Mouse (Mus musculus): ENCODE data around the gene Cstf1. TPM values are rescaled to one million over a fixed set of nuclear protein-coding genes. Genes with fewer than 3 reads are reported as not detected.

The Cstf1 gene
- total RNA-seq, 2 experiments from 2014 or later = 38.5 to 41.5 TPM

- no peak for DNase-seq (ENCODE audit: low spot score in 2 of 2)
Observed at GRCm38 (mm10) chr2:172413273-172413672, 42.8 kb downstream of the Cstf1 start.

GRCm38 (mm10) chr2:172413894-172414293, 43.4 kb downstream of the Cstf1 start:
- no peak for DNase-seq (ENCODE audit: low spot score in 2 of 2)

GRCm38 (mm10) chr2:172416218-172416617, 45.7 kb downstream of the Cstf1 start:
- no peak for DNase-seq (ENCODE audit: low spot score in 2 of 2)

GRCm38 (mm10) chr2:172416876-172417275, 46.4 kb downstream of the Cstf1 start:
- DNase-seq (ENCODE audit: low spot score in 2 of 2) = no peak

DNA sequence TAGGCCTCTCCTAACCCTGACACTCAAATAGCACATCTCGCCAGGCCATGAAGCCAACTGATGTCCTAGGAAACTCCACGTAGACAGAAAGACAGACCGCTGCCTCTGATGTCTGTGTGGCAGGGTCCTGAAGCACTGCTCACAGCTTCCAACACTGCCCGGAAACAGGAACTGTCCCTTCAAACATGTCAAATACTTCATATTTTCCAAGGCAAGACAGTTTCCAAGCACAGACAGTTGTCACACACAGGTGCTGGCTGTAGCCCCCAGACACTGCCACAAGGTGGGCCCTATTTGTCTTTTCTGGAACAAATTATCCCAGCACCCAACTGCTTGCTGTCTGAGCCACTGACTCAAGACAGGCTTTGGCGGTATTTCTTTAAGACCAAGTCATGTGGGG, 47.7 kb downstream of the Cstf1 start:
- no peak for DNase-seq (ENCODE audit: low spot score in 2 of 2)

GRCm38 (mm10) chr2:172430609-172431008, 60.1 kb downstream of the Cstf1 start:
- no peak for DNase-seq (ENCODE audit: low spot score in 2 of 2)

Other genes starting within 250 kb of the Cstf1 start
- not detected for gene Mc3r, start 122.2 kb upstream of the Cstf1 start, total RNA-seq (2021)
- gene Fam210b, start 25.1 kb upstream of the Cstf1 start, total RNA-seq (2021) = 10 to 100 TPM; 28.4 to 33.2 TPM
- gene Aurka, start 146 bp upstream of the Cstf1 start, total RNA-seq (2021) = 10 to 100 TPM; 22.4 to 22.6 TPM
- gene Cass4, start 23.1 kb downstream of the Cstf1 start, total RNA-seq (2021) = under 1 TPM; 0.22 to 0.25 TPM
- gene Rtf2, start 69.9 kb downstream of the Cstf1 start, total RNA-seq (2021) = 10 to 100 TPM; 73.0 to 73.2 TPM
- not detected for gene Gcnt7, start 87.9 kb downstream of the Cstf1 start, total RNA-seq (2021)
- gene Fam209, start 101.8 kb downstream of the Cstf1 start, total RNA-seq (2021) = under 1 TPM in 1 of 2 experiments, not detected in 1; 0.92 TPM
- gene Tfap2c, start 178.9 kb downstream of the Cstf1 start, total RNA-seq (2021) = under 1 TPM in 1 of 2 experiments, not detected in 1; 0.11 TPM

Data from adrenal gland, postnatal 4 days (tissue).